Mouse (Mus musculus) forebrain, postnatal 0 days (tissue): Measurements from ENCODE around the gene Rgs3. TPM values are rescaled to one million over a fixed set of nuclear protein-coding genes. Genes with fewer than 3 reads are reported as not detected.

Source experiments
- ATAC-seq: fragments of 200-750 bp; cut with Nextera tagmentation; 2 replicates; pipeline ENCODE4 v1.8.0; 2017; ENCODE audit warnings: mild to moderate bottlenecking, moderate library complexity
- DNase-seq: peaks from one replicate; pipeline ENCODE4 v3.0.0-alpha.2; 2015
- H3K27ac ChIP-seq: fragments of 300-500 bp; sonication (generic); 2 replicates; pipeline ENCODE4 v1.5.1; 2014; ENCODE audit warnings: low read depth, mild to moderate bottlenecking, antibody characterized with exemption, low read length, moderate library complexity, mixed read lengths
- H3K27me3 ChIP-seq: fragments of 300-500 bp; sonication (generic); 2 replicates; pipeline ENCODE4 v1.6.1; 2014; ENCODE audit warnings: mild to moderate bottlenecking, low read length, mixed read lengths; ENCODE audit not compliant: insufficient read depth
- H3K36me3 ChIP-seq: fragments of 300-500 bp; sonication (generic); 2 replicates; pipeline ENCODE4 v1.6.1; 2014; ENCODE audit warnings: mild to moderate bottlenecking, moderate library complexity; ENCODE audit not compliant: insufficient read depth
- H3K4me1 ChIP-seq: fragments of 300-500 bp; sonication (generic); 2 replicates; pipeline ENCODE4 v1.6.1; 2014; ENCODE audit warnings: antibody characterized with exemption; ENCODE audit not compliant: insufficient read depth
- H3K4me2 ChIP-seq: fragments of 300-500 bp; sonication (generic); 2 replicates; pipeline ENCODE4 v1.6.1; 2014; ENCODE audit warnings: low read depth, mild to moderate bottlenecking, moderate library complexity
- H3K4me3 ChIP-seq: fragments of 300-500 bp; sonication (generic); 2 replicates; pipeline ENCODE4 v1.5.1; 2014; ENCODE audit warnings: low read depth, low read length, mixed read lengths
- H3K9ac ChIP-seq: fragments of 300-500 bp; sonication (generic); 2 replicates; pipeline ENCODE4 v1.6.1; 2014; ENCODE audit warnings: mild to moderate bottlenecking
- H3K9me3 ChIP-seq: fragments of 300-500 bp; sonication (generic); 2 replicates; pipeline ENCODE4 v1.6.1; 2016; ENCODE audit warnings: low read length
- CTCF ChIP-seq: sonication (generic); IDR thresholded peaks from 2 replicates; pipeline ENCODE4 v1.5.1; 2016; ENCODE audit warnings: antibody characterized with exemption, control low read depth, low read depth
- WGBS: fragments of 180-500 bp; shearing (Covaris S2); extraction: QIAGEN DNeasy Blood & Tissue Kit; methylation state at CpG from one replicate; pipeline ENCODE4 v1.1.7; 2014; 5-methylcytosine and 5-hydroxymethylcytosine counted together
- polyA plus RNA-seq: library from polyadenylated mRNA; unstranded; fragments of >200 nt; fragmentation: Nextera tagmentation; extraction: Ambion mirVana; gene quantifications from 2 replicates; pipeline ENCODE4 v1.2.1, GENCODE M21; 2015
- total RNA-seq: library from RNA; depleted of rRNA; stranded (reverse); fragments of >200 nt; gene quantifications from 2 replicates; pipeline ENCODE4 v1.2.3, GENCODE M21; 2014

Gene Rgs3
- total and polyA plus RNA-seq, 2 experiments from 2014 or later, result 47.3 to 63.5 TPM

DNA sequence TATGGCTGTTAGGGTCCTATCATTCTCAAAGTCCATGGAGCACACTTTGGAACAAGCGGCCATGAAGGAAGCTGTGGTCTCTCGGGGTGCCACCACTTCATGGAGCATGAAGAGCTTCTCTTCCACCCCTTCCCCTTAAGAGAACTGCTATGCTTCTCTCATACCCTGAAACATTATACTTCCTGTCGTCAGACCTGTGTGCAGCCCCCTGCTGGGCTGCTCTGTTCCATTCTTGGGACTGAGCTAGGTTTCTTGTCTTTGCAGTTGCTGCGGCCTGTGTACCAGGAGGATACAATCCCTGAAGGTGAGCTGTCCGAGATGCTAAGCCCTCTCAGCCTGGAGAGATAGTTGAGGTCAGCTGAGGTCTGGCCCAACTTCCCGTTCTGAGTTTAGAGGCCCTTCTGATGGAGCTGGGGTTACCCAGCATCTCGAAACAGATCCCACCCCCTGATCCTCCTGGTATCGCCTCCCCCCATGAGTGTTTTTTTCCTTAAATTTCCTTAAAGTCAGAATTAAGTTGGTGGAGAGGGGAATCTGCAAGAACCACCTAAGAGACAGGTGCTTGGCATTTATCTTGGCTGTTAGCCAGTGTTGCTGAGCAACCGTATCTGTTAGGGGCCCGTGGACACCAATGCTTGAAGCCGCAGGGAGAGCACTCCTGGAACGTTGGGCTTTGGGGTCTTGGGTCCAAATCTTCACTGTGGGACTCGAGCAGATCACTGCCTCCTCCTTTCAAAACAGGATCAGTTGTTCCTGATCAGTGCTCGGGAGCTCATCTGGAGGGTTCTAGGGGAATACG is 66.8 kb downstream of the Rgs3 start:
- WGBS, result 65% methylated on average over 15 of the region's 15 CpGs
- Histone ChIP-seq H3K9ac (no peak overlapping the region), H3K4me2 (no peak overlapping the region), H3K4me3 (no peak overlapping the region), H3K36me3 (no peaks in the 10 kb centered on the region), H3K27ac (no peak overlapping the region), H3K9me3 (no peaks in the 10 kb centered on the region), H3K27me3 (no peaks in the 10 kb centered on the region), H3K4me1 (peaks cover 9% of the 10 kb centered on the region; the same call in 1 of the 2 replicates)
- TF ChIP-seq CTCF, result no peak
- no peak for DNase-seq
- ATAC-seq, result no peak

DNA sequence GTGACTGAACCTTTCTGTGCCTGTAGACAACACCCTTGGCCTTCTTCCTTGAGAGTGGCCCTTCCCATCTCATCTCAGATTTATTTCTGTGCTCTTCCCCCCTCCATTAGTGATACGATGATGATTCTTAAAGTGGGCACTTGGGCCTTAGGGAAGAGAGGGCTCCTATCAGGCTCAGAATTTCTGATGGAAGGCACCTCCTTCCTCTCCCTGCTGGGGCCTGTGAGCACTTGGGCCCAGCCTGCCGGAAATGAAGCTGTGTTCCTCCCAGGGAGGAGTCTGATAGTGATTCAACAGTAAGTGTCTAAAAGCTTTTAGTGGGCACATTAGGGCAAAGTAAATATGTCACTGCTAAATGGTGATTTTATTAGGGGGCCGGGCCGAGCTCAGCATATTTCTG is 67.7 kb downstream of the Rgs3 start:
- Histone ChIP-seq H3K4me1 (peaks cover 9% of the 10 kb centered on the region; the same call in 1 of the 2 replicates), H3K27ac (no peak overlapping the region), H3K9ac (no peak overlapping the region), H3K27me3 (no peaks in the 10 kb centered on the region), H3K4me2 (no peak overlapping the region), H3K9me3 (no peaks in the 10 kb centered on the region), H3K36me3 (no peaks in the 10 kb centered on the region), H3K4me3 (no peak overlapping the region)
- 88% methylated on average over 4 of the region's 4 CpGs for WGBS
- DNase-seq (no peak), ATAC-seq (no peak)
- TF ChIP-seq CTCF, result no peak

DNA sequence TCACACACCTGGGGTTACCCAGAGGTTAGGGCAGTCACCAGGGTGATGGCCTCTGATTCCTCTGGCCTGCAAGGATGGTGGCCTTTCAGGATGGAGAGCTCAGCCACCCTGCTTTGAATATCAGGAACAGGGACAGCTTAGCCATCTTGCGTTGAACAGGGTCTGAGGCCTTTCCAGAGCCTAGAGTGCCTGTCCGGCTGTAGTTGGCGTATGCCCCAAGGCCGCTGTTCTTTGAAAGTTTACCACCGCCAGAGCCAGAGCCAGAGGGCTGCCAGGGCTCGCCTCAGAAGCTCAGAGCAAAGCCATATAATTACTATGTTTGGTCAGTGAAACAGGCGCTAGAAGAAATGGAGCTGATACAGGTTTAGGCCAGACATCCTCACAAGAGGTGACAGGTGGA is 68.9 kb downstream of the Rgs3 start:
- Histone ChIP-seq H3K9ac (no peak overlapping the region; the same call in 1 of the 2 replicates), H3K27ac (no peak overlapping the region), H3K4me1 (peaks cover 9% of the 10 kb centered on the region; the same call in 1 of the 2 replicates), H3K36me3 (no peaks in the 10 kb centered on the region), H3K4me2 (no peak overlapping the region), H3K4me3 (no peak overlapping the region), H3K27me3 (no peaks in the 10 kb centered on the region), H3K9me3 (no peaks in the 10 kb centered on the region)
- 69% methylated on average over 7 of the region's 7 CpGs for WGBS
- ATAC-seq (no peak), DNase-seq (no peak)
- no peak for TF ChIP-seq CTCF

DNA sequence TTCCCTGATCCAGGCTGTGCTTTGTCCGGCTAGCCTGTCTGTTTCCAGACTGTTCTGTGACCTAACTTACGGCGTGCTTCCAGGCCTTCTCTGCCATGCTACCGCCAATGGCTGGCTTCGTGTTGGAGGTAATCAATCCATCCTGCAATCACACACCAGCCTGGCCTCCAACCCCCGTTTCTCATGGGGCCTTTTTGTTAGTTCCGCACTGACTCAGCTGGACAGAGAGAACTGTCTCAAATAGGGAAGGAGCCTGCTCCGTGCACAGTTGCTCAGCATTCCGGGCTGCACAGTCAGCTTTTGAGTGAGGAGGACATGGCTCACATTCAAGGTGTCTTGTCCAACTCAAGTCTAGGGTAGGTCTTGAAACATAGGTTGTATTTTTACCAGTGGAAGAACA is 69.8 kb downstream of the Rgs3 start:
- no peak overlapping the region for H3K4me2 ChIP-seq
- ATAC-seq (no peak), DNase-seq (no peak)
- no peaks in the 10 kb centered on the region for H3K36me3 ChIP-seq
- no peak overlapping the region for H3K9ac ChIP-seq
- no peak overlapping the region for H3K27ac ChIP-seq
- H3K27me3 ChIP-seq, result no peaks in the 10 kb centered on the region
- H3K4me1 ChIP-seq, result peaks cover 9% of the 10 kb centered on the region; the same call in 1 of the 2 replicates
- no peak overlapping the region for H3K4me3 ChIP-seq
- H3K9me3 ChIP-seq, result no peaks in the 10 kb centered on the region
- WGBS, result 81% methylated on average over 9 of the region's 9 CpGs
- TF ChIP-seq CTCF, result no peak

DNA sequence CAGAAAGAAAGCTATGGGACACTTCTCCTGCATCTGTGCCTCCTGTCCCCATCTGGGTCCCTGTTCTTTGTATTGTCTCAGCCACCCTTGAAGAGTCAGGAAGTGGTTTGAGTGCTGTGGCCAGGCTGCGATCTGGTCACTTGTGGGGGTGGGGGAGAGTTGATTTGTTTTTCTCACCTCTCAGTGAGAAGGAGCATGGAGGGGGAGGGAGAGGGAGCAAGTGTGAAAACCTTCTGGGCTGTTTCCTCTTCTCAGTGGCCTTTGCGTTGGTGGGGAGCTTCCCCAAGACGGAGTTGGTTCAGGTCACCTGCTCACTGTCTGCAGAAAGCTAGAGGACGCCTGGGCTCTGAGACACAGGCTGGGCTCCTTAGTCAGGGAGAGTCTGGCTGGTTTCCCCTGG is 70.3 kb downstream of the Rgs3 start:
- Histone ChIP-seq H3K9me3 (no peaks in the 10 kb centered on the region), H3K9ac (no peak overlapping the region), H3K4me2 (no peak overlapping the region), H3K27me3 (no peaks in the 10 kb centered on the region), H3K4me3 (no peak overlapping the region), H3K27ac (no peak overlapping the region), H3K4me1 (peaks cover 6% of the 10 kb centered on the region; the same call in 1 of the 2 replicates), H3K36me3 (no peaks in the 10 kb centered on the region)
- WGBS, result 72% methylated on average over 4 of the region's 4 CpGs
- TF ChIP-seq CTCF, result no peak
- DNase-seq, result no peak
- no peak for ATAC-seq

DNA sequence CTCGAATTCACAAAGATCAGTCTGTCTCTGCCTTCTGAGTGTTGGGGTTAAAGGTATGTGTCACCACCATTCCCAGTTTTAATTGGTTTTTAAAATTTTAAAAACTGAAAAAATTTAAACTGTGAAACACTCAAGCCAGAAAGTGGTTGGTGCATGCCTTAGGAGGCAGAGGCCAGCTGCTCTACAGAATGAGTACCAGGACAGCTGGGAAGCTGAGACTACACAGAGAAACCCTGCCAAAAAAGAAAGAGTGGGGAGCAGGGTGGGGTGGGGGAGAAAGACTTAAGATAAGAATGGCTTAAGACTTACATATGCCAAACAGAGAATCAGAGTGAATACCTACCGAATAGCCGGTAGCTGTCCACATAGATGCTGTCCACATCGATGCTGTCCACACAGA is 73.6 kb downstream of the Rgs3 start:
- H3K27ac ChIP-seq, result no peak overlapping the region
- DNase-seq (no peak), ATAC-seq (peak; percentile 71; the same call in 1 of the 2 replicates)
- TF ChIP-seq CTCF, result no peak
- no peak overlapping the region for H3K9ac ChIP-seq
- no peak overlapping the region for H3K4me2 ChIP-seq
- WGBS, result 92% methylated on average over 4 of the region's 4 CpGs
- H3K4me1 ChIP-seq, result no peaks in the 10 kb centered on the region
- H3K36me3 ChIP-seq, result no peaks in the 10 kb centered on the region
- no peaks in the 10 kb centered on the region for H3K9me3 ChIP-seq
- H3K4me3 ChIP-seq, result no peak overlapping the region
- no peaks in the 10 kb centered on the region for H3K27me3 ChIP-seq

DNA sequence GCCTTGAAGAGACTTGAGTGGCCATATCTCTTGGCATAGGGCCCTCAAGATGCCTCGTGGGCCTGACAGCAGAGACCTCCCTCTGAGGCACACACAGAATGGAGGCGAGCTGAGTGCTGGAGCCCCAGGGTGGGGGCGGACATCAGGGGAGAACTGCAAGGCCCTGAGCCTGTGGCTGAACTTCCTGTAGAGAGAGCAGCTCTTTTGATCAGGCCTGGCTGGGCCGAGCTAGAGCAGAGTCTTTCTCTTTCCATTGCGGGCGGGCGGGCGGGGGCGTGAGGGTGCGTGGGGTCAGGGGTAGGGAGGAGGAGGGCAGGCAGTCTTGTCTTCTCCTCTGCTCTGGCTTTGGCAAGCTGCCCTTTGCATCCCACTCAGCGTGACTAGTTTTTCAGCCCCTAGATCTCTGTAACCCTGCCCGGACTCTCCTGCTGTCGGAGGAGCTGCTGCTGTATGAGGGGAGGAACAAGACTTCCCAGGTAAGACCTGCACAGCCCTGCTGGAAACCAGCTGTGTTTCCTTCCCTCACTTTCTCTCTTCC is 74.5 kb downstream of the Rgs3 start:
- H3K9ac ChIP-seq, result no peak overlapping the region
- H3K36me3 ChIP-seq, result no peaks in the 10 kb centered on the region
- ATAC-seq (no peak), DNase-seq (no peak)
- WGBS, result 60% methylated on average over 12 of the region's 13 CpGs
- no peak for TF ChIP-seq CTCF
- H3K27me3 ChIP-seq, result no peaks in the 10 kb centered on the region
- H3K4me3 ChIP-seq, result no peak overlapping the region
- no peak overlapping the region for H3K4me2 ChIP-seq
- no peak overlapping the region for H3K27ac ChIP-seq
- H3K4me1 ChIP-seq, result no peaks in the 10 kb centered on the region
- no peaks in the 10 kb centered on the region for H3K9me3 ChIP-seq
